Mouse (Mus musculus) hindbrain, postnatal 0 days (tissue): Measurements from ENCODE around the gene Traf6. TPM values are rescaled to one million over a fixed set of nuclear protein-coding genes. Genes with fewer than 3 reads are reported as not detected.
A peak's percentile ranks its signal among the peaks of the same experiment; 100 is the strongest.

Source experiments
- ATAC-seq: fragments of 200-750 bp; cut with Nextera tagmentation; 2 replicates; pipeline ENCODE4 v1.8.0; 2017; ENCODE audit warnings: mild to moderate bottlenecking, moderate TSS enrichment, moderate library complexity
- DNase-seq: peaks from one replicate; pipeline ENCODE4 v3.0.0-alpha.2; 2015; ENCODE audit warnings: low spot score
- H3K27ac ChIP-seq: fragments of 300-500 bp; sonication (generic); 2 replicates; pipeline ENCODE4 v1.5.1; 2014; ENCODE audit warnings: mild to moderate bottlenecking
- H3K27me3 ChIP-seq: fragments of 300-500 bp; sonication (generic); 2 replicates; pipeline ENCODE4 v1.6.1; 2014; ENCODE audit warnings: low read length, mixed read lengths; ENCODE audit not compliant: insufficient read depth
- H3K36me3 ChIP-seq: fragments of 300-500 bp; sonication (generic); 2 replicates; pipeline ENCODE4 v1.6.1; 2014; ENCODE audit warnings: low read length, mixed read lengths; ENCODE audit not compliant: insufficient read depth
- H3K4me1 ChIP-seq: fragments of 300-500 bp; sonication (generic); 2 replicates; pipeline ENCODE4 v1.6.1; 2014; ENCODE audit warnings: antibody characterized with exemption, low read length, mixed read lengths; ENCODE audit not compliant: insufficient read depth
- H3K4me2 ChIP-seq: fragments of 300-500 bp; sonication (generic); 2 replicates; pipeline ENCODE4 v1.6.1; 2014; ENCODE audit warnings: low read depth, mild to moderate bottlenecking, low read length, moderate library complexity, mixed read lengths
- H3K4me3 ChIP-seq: fragments of 300-500 bp; sonication (generic); 2 replicates; pipeline ENCODE4 v1.5.1; 2014; ENCODE audit warnings: low read length
- H3K9ac ChIP-seq: fragments of 300-500 bp; sonication (generic); replicated peaks from 2 replicates; pipeline ENCODE4 v1.6.1; 2014; ENCODE audit warnings: mild to moderate bottlenecking, low read length, moderate library complexity, mixed read lengths
- H3K9me3 ChIP-seq: fragments of 300-500 bp; sonication (generic); 2 replicates; pipeline ENCODE4 v1.6.1; 2016; ENCODE audit warnings: low read length, mixed read lengths
- CTCF ChIP-seq: IDR thresholded peaks from 2 replicates; pipeline ENCODE4 v1.5.1; 2016; ENCODE audit warnings: antibody characterized with exemption, control low read depth, low read depth
- WGBS: fragments of 180-500 bp; shearing (Covaris S2); extraction: QIAGEN DNeasy Blood & Tissue Kit; methylation state at CpG from one replicate; pipeline ENCODE4 v1.1.7; 2014; 5-methylcytosine and 5-hydroxymethylcytosine counted together
- polyA plus RNA-seq: library from polyadenylated mRNA; unstranded; fragments of >200 nt; fragmentation: Nextera tagmentation; extraction: Ambion mirVana; gene quantifications from 2 replicates; pipeline ENCODE4 v1.2.1, GENCODE M21; 2015
- total RNA-seq: library from RNA; depleted of rRNA; stranded (reverse); fragments of >200 nt; gene quantifications from 2 replicates; pipeline ENCODE4 v1.2.3, GENCODE M21; 2014; rRNA removed

Gene Traf6
- total RNA-seq, result 21.9 and 26.3 TPM in 2 replicates
- 6.1 and 6.8 TPM in 2 replicates for polyA plus RNA-seq

- no peaks in the 10 kb centered on the region for H3K27me3 ChIP-seq
- H3K4me3 ChIP-seq, result peak within 1 kb of the TSS; percentile 92
- H3K4me2 ChIP-seq, result peak within 1 kb of the TSS; percentile 64
- H3K27ac ChIP-seq, result peak within 1 kb of the TSS; percentile 5; the same call in 1 of the 2 replicates
- H3K36me3 ChIP-seq, result no peaks in the 10 kb centered on the region
- 0 out of 2 replicates have a peak, but pooled peaks cover 9% of the 10 kb centered on the region for H3K4me1 ChIP-seq
- ATAC-seq (peak; percentile 93), DNase-seq (peak; percentile 87)
- under 1% methylated on average over 58 of the region's 68 CpGs for WGBS
- peak within 1 kb of the TSS; percentile 88 for H3K9ac ChIP-seq
- TF ChIP-seq CTCF, result peak; percentile 75
- no peaks in the 10 kb centered on the region for H3K9me3 ChIP-seq
These were observed at the start of gene Traf6 for GRCm38 (mm10) chr2:101678236-101679021. Gene Traf6, plus strand, starts transcription at chr2:101678429.

DNA sequence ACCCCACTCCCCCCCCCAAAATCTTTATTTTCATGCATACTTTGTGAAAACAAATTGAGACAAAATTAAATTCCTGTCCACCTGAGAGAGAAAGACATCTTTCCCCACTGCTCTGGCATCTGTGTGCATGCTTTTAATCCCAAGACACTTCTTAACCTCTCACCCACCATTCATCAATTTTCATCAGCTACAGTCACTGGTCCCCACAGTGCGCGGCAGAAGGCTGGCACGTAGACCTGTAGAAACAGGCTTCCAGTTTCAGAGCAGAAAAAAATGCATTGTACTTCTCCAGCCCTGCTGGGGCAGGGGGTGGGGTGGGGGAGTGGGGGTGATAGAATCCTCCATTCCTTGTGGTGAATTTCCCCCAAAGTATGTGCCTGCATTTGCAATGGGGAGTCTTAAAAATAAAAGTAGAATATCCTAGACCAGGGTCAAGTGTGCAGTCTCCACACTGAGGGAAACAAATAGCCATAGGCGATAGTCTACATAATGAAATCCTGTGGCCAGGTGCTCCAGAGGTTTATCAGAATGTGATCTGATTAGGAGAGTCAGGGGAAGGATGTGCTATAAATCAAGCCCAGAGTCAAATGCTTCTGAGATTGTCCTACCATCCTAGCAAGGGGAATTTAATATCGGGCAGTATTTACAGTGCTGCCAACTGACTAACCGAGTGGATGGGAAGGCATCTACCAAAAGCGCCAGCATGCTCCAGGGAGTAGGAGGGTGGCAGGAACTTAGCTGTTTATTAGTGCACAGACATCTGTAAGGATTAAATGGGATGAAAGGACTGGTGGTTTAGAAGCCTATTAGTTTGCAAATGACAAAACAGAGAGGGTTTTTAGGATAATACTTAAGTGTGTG lies 39.0 kb upstream of the Traf6 start:
- TF ChIP-seq CTCF, result no peak
- Histone ChIP-seq H3K36me3 (no peaks in the 10 kb centered on the region), H3K4me3 (no peak overlapping the region), H3K4me2 (no peak overlapping the region), H3K27ac (no peak overlapping the region), H3K27me3 (no peaks in the 10 kb centered on the region), H3K9me3 (no peaks in the 10 kb centered on the region), H3K9ac (no peak overlapping the region), H3K4me1 (no peaks in the 10 kb centered on the region)
- no peak for ATAC-seq
- no peak for DNase-seq
- WGBS, result 50% methylated on average over 7 of the region's 7 CpGs

DNA sequence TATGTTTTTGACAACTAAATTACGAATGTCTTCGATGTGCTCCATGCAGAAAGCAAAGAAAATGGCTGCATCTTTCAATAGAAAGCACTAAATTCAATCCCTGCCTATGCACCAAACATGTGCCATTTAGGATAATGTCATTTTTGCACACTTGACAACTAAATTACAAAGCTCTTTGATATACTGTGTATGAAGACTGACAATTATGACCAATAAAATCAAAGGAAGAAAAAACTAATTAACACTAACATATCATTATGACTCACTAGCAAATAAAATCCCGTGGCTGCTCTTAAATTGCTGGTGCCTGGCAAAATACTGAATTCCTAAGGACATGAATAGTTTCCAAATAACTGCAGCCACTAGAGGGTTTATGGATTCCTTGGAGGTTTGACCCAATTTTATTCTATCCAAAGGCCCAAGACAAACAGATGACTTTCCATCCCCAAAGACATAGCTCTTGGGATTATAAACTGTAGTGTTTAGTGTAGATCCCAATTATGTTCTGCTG lies 38.3 kb upstream of the Traf6 start:
- H3K4me3 ChIP-seq, result no peak overlapping the region
- no peaks in the 10 kb centered on the region for H3K36me3 ChIP-seq
- H3K4me2 ChIP-seq, result no peak overlapping the region
- WGBS, result 75% methylated on average over 3 of the region's 3 CpGs
- H3K9me3 ChIP-seq, result no peaks in the 10 kb centered on the region
- H3K9ac ChIP-seq, result no peak overlapping the region
- H3K27ac ChIP-seq, result no peak overlapping the region
- H3K27me3 ChIP-seq, result no peaks in the 10 kb centered on the region
- H3K4me1 ChIP-seq, result no peaks in the 10 kb centered on the region
- no peak for ATAC-seq
- no peak for TF ChIP-seq CTCF
- DNase-seq, result no peak

DNA sequence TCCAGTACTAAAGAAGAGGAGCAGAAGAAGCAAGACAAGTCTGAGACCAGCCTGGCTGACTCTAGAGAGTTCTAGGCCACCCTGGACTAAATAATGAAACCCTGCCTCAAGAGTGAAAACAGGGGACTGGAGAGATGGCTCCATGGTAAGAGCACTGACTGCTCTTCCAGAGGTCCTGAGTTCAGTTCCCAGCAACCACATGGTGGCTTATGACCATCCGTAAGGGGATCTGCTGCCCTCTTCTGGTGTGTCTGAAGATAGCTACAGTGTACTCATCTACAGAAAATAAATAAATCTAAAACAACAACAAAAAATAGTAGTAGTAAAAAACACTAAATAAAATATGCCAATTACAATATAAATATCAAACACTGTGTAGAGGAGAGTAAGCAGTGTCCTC lies 32.4 kb upstream of the Traf6 start:
- Histone ChIP-seq H3K9me3 (no peaks in the 10 kb centered on the region), H3K4me3 (no peak overlapping the region), H3K27me3 (no peaks in the 10 kb centered on the region), H3K36me3 (no peaks in the 10 kb centered on the region), H3K4me1 (0 out of 2 replicates have a peak, but pooled peaks cover 3% of the 10 kb centered on the region), H3K4me2 (no peak overlapping the region), H3K27ac (no peak overlapping the region), H3K9ac (no peak overlapping the region)
- WGBS, result 87% methylated on average over 1 of the region's 1 CpGs
- no peak for ATAC-seq
- DNase-seq, result no peak
- no peak for TF ChIP-seq CTCF

DNA sequence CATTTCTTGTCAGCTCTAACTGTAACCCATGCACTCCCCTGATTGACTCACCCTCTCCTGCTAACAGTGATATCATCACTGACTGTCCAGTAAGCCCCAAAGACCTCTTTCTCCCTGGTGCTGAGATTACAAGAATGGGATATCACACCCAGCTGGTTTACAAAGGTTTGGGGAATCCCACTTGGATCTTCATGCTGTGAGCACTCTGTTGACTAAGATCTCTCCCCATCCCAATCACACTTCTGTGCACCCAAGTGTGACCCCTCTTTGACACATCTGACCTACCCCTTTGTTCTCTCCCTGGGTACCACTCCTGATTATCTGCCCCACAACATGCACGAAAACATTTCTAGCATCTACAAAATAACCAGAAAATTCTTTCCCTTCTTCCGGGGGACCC lies 29.9 kb upstream of the Traf6 start:
- peak overlapping the region; percentile 33; the same call in 1 of the 2 replicates for H3K27ac ChIP-seq
- H3K9ac ChIP-seq, result no peak overlapping the region
- TF ChIP-seq CTCF, result no peak
- H3K36me3 ChIP-seq, result no peaks in the 10 kb centered on the region
- DNase-seq (no peak), ATAC-seq (no peak; the same call in 1 of the 2 replicates)
- no peaks in the 10 kb centered on the region for H3K9me3 ChIP-seq
- H3K4me2 ChIP-seq, result peak overlapping the region; percentile 24; the same call in 1 of the 2 replicates
- no peaks in the 10 kb centered on the region for H3K27me3 ChIP-seq
- H3K4me3 ChIP-seq, result no peak overlapping the region
- H3K4me1 ChIP-seq, result 0 out of 2 replicates have a peak, but pooled peaks cover 3% of the 10 kb centered on the region
- WGBS, result 61% methylated on average over 2 of the region's 2 CpGs

DNA sequence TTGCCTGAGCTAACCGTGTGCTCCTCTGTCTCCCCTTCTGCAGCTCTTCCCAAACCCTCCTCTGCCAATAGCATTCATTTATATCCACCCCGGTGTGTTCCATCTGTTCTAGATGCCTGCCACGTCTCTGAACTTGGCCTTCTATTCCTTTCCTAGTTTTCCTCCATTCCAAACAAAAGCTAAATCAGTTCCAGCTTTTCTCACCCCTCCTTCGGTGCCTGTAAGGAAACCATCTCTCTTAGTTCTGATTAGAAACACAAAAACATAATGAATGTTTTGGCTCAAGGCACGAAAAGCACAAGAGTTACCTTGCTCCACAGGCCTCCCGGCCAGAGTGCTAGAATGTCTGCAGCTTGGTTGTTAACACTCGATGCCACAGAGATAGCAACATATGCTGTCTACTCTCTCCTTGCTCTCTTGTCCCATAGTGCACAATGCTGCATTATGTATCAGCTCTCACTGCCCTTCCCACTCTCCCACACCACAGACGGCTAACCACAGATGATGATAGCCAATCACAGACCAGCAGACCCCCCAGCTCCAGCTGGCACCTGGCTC lies 29.0 kb upstream of the Traf6 start, which contains the start of the genes Rag1 and B230118H07Rik:
TSS of gene Rag1 (minus strand) at position 388 of the 558 bp plus-strand sequence.
TSS of gene B230118H07Rik (minus strand) at position 419 of the 558 bp plus-strand sequence.
- WGBS, result 17% methylated on average over 8 of the region's 8 CpGs
- no peak for TF ChIP-seq CTCF
- ATAC-seq (peak; percentile 66), DNase-seq (peak; percentile 36)
- Histone ChIP-seq H3K4me1 (0 out of 2 replicates have a peak, but pooled peaks cover 3% of the 10 kb centered on the region), H3K27me3 (no peaks in the 10 kb centered on the region), H3K4me2 (peak within 1 kb of the TSS; percentile 24), H3K9me3 (no peaks in the 10 kb centered on the region), H3K36me3 (no peaks in the 10 kb centered on the region), H3K27ac (peak within 1 kb of the TSS; percentile 33), H3K4me3 (no peak within 1 kb of the TSS), H3K9ac (no peak within 1 kb of the TSS)
